Mouse (Mus musculus) large intestine, adult 2 months (tissue): ENCODE data around the gene Fam13c. TPM values are rescaled to one million over a fixed set of nuclear protein-coding genes. Genes with fewer than 3 reads are reported as not detected.

Experiments
- DNase-seq: peaks from one replicate; pipeline ENCODE4 v3.0.0-alpha.2; 2012; ENCODE audit warnings: low read depth, low spot score
- WGBS: fragments of 180-500 bp; shearing (Covaris S2); methylation state at CpG from one replicate; pipeline ENCODE4 v1.1.7; 2018; 5-methylcytosine and 5-hydroxymethylcytosine counted together
- polyA plus RNA-seq: library from polyadenylated mRNA; depleted of rRNA; stranded (reverse); fragments of >200 nt; gene quantifications from 2 replicates; pipeline ENCODE4 v1.2.3, GENCODE M21; 2012

The Fam13c gene
- polyA plus RNA-seq, 1 experiment, result 0.64 TPM

DNA sequence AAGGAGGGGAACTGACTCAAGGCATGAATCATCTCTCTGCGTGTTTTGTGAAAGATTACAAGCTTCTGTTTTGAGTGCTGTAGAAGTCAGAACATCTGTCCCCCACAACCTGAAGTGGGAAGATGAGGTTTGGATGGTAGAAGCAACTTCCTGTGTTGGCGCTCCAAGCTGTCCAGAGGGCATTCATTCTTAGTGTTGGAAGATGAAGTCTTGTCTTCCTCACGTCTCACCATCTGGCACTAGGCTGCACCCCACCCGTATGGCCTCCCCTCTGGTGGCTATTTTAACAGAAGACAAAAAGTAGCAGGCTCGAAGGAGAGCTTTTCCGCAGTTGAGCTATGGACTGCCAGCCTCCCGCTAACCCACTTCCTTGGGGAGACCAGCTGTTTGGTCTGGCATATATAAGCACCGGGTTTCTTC lies 15.6 kb downstream of the Fam13c start:
- DNase-seq, result no peak
- 86% methylated on average over 8 of the region's 8 CpGs for whole genome bisulfite sequencing

DNA sequence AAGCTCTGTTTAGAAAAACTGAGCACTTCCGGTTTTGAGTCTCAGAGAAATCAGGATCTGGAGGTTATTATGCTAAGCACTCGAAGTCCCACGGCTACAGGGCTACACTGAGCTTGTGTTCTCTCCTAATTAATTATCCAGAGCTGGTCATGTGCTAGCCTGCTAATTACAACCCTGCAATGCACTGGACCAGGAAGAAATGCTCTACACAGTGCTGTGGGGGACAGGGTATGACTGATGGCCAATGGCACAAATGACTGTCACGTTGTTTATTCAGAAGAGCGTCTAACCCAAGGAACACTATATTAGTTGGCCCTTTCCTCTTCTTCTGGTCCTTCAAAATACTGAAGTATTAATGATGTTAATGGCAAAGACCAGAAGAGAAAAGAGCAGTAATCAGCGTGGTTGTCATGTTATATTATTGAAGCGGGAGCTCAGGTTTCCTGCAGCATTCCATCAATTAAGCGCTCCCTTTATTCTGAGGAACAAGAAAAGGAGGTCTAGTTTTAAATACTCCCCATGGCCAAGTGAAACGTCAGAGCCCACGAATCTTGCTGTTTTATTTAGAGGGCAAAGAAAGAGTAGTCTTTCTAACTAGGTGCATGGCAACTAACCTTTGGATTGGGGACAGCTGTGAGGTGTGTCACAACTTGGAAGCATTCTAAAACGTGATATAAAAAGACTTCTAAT lies 18.4 kb downstream of the Fam13c start:
- no peak for DNase-seq
- WGBS, result 85% methylated on average over 11 of the region's 11 CpGs

DNA sequence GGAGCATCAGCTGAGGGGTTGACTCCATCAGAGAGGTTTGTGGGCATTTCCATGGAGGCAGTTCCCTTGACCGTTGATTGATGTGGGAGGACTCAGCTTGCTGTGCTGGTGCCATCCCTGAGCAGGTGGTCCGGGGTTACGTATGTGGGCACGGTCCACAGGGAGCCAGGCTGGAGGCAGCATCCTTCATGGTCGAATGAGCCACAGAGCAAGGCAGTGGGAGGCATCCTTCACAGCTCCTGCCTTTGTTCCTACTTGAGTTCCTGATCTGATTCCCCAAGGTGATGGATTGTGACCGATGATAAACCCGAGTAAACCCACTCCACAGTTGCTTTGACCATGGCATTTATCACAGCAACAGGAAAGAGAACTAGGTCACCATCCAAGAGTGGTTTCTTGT lies 25.4 kb downstream of the Fam13c start:
- 85% methylated on average over 7 of the region's 7 CpGs for WGBS
- no peak for DNase-seq

DNA sequence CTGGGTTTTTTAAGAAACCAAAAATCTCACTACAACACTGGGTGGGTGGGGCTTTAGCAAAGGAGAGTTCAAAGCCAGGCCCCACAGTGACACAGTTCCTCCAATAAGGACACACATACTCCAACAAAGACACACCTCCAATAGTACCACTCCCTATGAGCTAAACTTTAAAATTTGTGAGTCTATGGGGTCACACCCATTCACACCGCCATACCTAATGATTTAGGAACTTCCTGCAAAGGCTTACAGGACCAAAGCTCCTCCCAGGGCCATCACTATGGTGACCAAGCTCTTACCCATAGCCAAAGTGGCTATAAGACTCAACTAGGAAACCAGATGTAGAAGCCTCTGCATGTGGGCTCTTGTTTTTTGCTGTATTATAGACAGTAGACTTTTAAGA lies 30.6 kb downstream of the Fam13c start:
- 42% methylated on average over 1 of the region's 1 CpGs for WGBS
- no peak for DNase-seq

DNA sequence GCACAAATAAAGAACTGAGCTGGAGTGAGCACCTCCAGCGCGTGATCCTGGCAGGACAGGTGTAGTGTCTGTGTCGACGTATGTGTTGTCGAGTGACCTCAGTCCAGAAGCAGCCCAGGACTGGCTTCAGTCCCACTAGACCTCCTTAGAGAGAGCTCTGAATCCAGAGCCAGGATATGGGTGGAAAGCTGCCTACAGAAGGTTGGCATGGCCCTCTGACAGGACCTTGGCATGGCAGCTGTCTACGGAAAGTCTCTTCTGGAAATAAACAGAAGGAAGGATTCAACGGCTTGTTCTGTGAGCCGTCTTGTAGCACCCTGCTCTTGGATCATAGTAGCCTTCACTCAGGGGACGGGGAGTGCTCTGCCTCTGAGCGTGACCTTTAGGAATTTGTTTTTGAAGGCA lies 37.5 kb downstream of the Fam13c start:
- no peak for DNase-seq
- 86% methylated on average over 10 of the region's 10 CpGs for WGBS

DNA sequence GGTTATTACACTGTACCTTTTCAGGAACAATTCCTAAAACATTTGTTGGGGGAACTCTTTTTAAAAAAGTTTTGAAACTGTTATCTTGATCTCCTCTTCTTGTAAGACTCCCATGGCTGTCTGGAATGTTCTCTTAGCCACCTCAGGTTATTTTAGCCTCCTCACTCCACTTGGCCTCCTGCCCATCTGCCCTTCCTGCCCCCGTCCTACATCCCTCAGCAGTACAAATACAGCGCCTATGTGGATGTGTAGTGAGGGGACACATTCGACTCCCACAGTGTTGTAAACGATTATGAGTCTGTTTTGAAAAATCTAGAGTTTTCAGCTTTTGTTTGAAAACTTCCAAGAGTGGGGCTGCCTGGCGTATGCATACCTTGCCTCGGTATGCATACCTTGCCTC lies 43.5 kb downstream of the Fam13c start:
- 75% methylated on average over 6 of the region's 6 CpGs for WGBS
- DNase-seq, result no peak

DNA sequence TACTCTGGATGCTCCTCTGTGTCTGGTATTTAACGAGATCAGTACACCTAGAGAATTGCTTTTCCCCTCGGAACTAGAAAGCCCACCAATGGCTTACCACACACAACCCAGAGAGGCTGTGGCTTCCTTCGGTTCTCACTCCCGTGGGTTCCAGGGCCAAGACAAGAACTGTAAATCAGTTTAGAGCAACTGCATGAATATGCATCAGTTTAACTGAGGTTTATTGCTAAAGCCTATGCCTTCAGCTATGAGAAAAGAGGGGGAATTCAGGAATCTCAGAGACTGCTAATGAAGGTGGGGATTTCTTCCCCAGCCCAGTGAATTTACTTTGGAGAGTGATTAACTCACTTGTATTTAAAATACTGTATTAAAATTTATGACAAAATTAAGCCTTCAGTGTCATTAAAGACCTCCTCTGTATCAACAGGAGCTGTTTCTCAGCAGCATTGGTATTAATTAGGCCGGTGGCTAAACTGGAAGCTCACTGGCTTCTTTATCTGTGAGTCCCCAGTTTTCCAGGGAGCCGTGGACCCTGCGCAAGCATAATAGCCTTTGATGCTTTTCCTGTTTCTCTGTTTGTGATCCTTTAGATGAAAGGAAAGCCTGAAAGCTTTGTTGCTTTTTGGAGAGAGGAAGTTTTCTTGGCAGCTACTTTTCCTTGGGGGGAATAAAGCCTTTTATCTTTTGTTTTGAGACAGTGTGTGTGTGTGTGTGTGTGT lies 44.4 kb downstream of the Fam13c start:
- no peak for DNase-seq
- 45% methylated on average over 7 of the region's 7 CpGs for WGBS

DNA sequence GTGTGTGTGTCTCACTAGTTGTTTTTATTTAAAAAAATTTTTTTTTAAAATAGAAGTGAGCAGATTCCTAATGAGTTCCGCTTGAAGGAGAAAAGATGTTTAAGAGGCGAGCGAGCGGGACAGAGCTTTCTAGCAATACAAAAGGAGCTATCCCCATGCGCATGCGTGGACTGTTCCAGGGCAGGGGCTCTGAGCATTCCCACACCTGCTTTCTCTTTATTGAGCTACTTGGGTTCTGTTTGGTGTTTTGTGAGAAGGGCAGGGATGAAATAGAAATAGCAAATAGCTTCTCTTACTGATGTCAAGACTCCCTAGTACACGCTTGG lies 45.0 kb downstream of the Fam13c start:
- 73% methylated on average over 7 of the region's 7 CpGs for WGBS

DNA sequence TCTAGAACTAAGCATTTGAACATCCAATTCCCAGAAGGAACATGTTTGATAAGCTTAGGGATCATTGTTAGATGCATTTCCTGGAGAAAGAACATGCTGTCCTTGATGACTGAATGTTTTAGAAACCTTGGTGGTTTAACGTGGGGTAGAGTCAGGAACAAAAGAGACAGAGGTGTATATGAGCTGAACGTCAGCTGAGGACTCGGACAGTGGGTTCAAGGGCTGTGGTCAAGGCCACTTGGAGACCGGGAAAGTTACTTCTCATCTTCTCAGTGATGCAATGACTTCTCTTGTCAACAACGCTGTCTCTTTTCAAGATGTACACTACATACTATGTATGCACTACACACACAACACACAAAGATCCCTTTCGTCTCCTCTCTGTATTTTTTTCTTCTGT lies 46.4 kb downstream of the Fam13c start:
- no peak for DNase-seq
- 76% methylated on average over 6 of the region's 6 CpGs for WGBS

More for the DNA sequence above, 45.0 kb downstream of the Fam13c start:
- DNase-seq, result no peak

DNA sequence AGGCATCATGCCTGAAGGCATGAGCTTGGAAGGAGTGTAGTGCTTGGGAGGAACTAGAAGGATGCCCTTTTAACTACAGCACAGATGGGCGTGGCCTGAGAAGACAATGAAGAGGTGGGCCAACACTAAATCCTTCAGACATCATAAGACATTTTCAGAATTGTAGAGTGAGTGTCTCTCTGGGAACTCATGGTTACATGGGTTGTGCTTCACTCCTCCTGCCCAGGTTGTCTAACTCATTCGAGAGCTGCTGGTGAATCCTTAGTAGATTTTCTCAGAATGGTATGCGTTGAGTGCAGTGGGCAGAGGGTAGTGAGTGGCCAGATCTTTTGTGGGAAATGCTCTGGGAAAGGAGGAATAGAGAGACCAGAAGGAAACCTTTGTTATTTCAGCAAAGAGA lies 53.6 kb downstream of the Fam13c start:
- no peak for DNase-seq
- WGBS, result 84% methylated on average over 3 of the region's 3 CpGs

DNA sequence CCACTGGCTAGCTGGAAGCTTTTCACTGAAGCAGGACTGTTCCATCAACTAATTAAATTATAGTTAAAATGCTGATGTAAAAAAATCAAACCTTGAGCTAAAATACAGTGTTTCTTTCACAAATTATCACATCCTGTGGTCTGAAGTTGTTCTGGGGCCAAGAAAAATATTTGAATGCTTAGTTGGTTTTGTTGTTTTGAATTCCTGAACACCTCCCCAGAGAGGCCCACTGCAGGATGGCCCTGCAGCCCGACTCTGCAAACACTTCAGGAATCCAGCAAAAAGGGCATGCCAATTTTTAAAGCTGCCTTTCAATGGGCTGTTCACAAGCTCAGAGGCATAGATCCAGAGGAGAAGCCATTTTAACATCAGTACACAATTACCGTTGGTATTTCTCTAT lies 54.2 kb downstream of the Fam13c start:
- WGBS, result 39% methylated on average over 2 of the region's 2 CpGs
- no peak for DNase-seq

DNA sequence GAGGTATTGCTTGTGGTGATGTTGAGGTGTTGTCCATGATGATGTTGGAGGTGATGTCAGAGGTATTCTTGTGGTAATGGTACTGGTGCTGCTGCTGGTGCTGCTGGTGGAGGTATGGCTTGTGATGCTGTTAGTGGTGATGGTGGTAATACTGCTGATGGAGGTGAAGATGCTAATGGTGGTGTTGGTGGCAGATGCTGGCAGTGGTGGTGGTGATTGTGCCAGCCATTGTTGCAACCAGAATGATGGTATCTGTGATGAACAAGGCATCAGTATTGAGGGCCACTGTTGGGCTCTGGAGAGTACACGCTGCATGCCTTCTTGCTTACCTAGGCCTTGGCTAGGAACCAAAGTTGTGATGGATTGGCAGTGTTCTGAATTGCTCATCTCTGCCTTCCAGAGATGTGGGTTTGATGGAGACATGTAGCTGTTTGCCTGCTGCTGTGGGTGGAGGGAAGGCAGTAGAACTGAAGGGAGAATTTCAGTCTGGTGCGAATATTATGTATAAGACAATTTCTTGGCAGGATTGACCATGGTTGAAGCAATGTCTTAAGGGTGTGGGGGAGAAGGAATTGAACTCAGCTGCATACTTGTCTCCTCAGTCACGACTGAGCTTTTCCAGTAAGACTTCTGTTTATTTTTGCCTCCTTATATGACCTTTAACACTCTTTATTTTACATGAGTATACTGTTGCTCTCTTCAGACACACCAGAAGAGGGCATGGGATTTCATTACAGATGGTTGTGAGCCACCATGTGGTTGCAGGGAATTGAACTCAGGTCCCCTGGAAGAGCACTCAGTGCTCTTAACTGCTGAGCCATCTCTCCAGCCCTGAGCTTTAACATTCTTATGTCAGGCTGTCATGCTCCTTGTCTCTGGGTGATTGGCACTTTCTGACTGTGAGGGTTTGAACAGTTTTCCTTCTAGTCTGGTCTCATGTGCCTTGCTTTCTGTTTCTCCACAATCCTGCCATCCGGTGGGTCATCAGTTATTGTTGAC lies 55.1 kb downstream of the Fam13c start:
- WGBS, result 67% methylated on average over 4 of the region's 4 CpGs

DNA sequence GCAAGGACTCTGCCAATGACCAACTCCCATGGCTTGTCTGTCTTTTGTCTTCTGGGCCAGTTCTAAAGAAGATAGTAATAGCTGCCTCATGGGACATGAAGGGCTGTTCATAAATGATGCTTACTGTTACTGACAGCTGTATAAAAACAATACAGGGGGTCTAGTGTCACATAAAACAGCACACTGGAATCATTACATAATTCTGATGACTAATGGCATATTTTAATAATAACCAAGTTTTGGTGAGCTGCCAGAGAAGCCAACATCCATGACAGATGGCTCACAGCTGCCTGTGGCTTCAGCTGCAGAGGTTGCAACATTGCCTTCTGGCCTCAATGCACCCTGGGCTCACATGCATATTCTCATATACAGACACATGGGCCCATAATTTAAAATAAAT lies 56.7 kb downstream of the Fam13c start:
- no peak for DNase-seq

More for the DNA sequence above, 55.1 kb downstream of the Fam13c start:
- DNase-seq, result no peak

DNA sequence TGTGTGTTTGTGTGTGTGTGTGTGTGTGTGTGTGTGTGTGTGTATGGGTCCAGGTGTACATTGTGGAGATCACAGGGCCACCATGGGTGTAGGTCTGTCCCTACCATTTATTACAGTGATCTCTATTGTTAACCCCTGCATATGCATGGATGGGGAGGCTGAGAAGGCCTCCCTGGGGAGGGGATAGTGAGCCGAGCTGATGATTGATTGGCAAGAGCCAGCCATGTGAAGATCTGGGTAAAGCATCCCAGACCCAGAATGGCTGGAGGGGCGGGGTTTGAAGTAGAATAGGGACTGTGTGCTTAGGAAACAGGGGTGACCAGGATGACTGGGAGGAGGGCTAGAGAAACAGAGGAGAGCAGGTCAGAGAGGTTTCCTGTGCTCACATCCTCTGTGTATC lies 58.0 kb downstream of the Fam13c start:
- DNase-seq, result no peak
- 64% methylated on average over 2 of the region's 2 CpGs for WGBS

DNA sequence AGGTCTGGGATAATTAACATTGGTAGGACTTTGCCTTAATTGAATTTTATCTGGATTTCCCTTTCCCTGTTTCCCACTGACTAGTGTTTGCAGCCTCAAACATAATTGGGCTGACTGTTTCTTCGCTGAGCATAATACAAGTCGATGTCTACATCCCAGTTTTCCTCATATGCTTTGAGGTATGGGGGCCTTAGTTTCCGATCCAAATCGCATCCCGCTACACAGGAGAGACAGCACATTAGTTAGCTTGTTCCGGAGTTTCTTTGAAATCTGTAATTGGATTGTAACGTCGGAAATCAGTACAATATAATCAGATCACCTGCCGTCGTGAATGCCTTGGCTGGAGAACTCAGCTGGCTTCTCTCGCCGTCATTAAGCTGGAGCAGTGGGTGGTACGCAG lies 59.0 kb downstream of the Fam13c start:
- DNase-seq, result no peak
- 77% methylated on average over 13 of the region's 13 CpGs for WGBS

DNA sequence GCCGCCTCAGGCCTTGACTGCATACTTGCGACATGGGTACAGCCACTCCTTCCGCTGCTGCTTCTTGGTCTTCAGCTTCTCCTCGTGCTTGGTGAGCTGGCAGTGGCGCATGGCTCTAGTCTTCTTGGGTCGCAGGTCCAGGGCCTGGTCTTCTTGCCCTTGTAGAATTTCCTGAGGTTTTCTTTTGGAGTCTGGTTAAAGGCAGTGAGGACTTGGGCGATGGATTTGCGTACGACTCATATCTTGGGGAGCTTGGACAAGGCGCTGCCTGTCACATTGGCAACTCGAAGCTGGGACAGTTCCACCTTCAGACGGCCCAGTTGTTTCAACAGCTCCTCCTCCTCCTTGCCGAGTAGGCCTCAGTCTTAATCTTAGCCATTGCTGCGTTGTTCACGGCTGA lies 64.6 kb downstream of the Fam13c start:
- WGBS, result 91% methylated on average over 15 of the region's 15 CpGs

DNA sequence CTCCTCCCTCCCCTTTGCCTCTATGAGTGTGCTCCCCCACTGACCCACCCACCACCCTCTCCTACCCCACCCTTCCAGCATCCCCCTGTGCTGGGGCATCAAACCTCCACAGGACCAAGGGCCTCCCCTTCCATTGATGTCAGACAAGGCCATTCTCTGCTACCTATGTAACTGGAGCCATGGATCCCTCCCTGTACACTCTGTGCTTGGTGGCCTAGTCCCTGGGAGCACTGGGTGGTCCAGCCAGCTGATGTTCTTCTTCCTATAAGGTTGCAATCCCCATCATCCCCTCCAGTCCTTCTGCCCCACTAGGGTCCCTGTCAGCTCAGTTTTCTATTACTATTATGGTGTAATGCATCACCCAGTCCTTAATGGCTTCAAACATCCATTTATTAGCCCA lies 65.1 kb downstream of the Fam13c start:
- no peak for DNase-seq

More for the DNA sequence above, 64.6 kb downstream of the Fam13c start:
- DNase-seq, result no peak

DNA sequence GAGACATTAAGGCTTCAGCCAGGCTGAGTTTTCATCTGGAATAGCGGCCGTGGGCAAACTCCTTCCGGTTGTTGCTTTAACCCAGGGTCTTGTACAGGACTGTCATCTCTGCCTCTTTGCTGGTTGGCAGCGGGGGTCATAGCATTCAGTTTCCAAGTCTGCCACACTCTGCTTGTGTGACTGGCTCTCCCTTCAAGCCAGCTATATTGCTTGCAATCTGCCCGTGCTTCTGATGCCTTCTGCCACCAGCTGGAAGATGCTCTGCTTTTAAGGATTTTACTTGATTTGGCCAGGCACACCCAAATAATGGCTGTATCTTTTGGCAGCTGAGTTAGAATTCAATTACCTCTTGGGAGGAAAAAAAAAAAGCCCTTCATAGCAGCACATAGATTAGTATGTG lies 65.6 kb downstream of the Fam13c start:
- no peak for DNase-seq
- 88% methylated on average over 5 of the region's 5 CpGs for WGBS

DNA sequence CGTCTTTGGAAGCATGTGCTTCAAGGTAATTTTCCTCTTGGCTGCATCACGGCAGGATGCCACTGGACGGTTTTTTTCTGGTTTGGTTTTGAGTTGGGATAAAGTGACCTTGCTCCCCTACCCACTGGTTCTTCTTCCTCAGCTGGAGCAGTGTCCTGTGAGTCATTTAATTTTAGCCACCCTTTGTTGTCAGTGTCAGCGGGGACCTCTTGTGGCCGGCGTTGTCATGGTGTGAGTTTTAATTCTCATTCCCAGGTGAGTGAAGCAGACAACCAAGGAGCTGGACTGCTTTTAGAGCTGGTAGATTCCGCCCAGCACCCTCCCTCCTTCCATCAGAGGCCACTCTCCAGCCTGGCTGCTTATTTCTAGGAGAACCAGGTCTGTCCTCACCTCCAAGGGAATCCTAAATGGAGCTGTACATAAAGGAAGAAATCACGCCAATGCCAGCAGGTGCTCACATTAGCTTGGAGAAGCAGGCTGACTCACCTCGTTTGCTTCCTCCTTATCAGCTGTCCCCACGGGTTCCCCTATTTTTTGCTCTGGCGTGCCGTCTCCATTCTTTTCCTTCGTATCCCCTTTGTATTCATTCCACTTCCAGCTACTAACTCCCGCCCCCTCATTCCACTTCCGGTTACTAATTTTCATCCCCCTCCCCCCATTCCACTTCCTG lies 66.4 kb downstream of the Fam13c start:
- no peak for DNase-seq
- 63% methylated on average over 15 of the region's 15 CpGs for WGBS

DNA sequence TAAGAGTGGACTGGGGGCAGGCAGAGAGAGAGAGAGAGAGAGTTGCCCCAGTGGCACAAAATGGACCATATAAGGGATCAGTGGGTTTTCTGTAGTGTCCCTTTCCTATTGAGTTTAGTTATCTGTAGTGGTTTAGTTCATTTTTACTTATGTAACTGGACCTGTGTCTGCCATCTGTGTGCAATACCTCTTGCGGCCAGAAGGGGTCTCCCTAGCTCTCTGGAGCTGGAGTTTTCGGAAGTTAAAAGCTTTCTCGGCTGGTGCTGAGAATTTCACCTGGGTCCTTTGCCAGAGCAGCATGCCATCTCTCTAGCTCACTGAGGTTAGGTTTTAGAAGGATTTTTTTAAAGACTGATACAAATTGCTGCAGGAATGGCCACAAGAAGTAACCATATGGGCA lies 67.6 kb downstream of the Fam13c start:
- WGBS, result 86% methylated on average over 3 of the region's 3 CpGs

More for the DNA sequence above, 67.6 kb downstream of the Fam13c start:
- no peak for DNase-seq
